Mouse (Mus musculus): Measurements from ENCODE around the gene Gss. TPM values are rescaled to one million over a fixed set of nuclear protein-coding genes. Genes with fewer than 3 reads are reported as not detected.

The Gss gene
- polyA plus RNA-seq, 1 experiment from 2014 or later, result 43.4 TPM

- WGBS, result 76% methylated on average over 6 of the region's 6 CpGs
- H3K4me1 ChIP-seq, result peaks cover 5% of the 10 kb centered on the region; the same call in 1 of the 2 replicates
- no peaks in the 10 kb centered on the region for H3K36me3 ChIP-seq
- H3K27me3 ChIP-seq (replicated peaks), result no peaks in the 10 kb centered on the region
- ATAC-seq (ENCODE audit: insufficient read depth, low FRiP score, low read depth), result no peak
- H3K4me2 ChIP-seq, result no peak overlapping the region
- no peak overlapping the region for H3K27ac ChIP-seq
- H3K9me3 ChIP-seq, result no peaks in the 10 kb centered on the region
- no peak overlapping the region for H3K9ac ChIP-seq
- no peak overlapping the region for H3K4me3 ChIP-seq (replicated peaks)
Observed at GRCm38 (mm10) chr2:155589521-155589920, 3.1 kb downstream of the Gss start.

- Histone ChIP-seq H3K9ac (no peak overlapping the region), H3K27me3 (replicated peaks) (no peaks in the 10 kb centered on the region), H3K4me2 (no peak overlapping the region), H3K4me1 (peaks cover 5% of the 10 kb centered on the region; the same call in 1 of the 2 replicates), H3K36me3 (no peaks in the 10 kb centered on the region), H3K27ac (no peak overlapping the region), H3K9me3 (no peaks in the 10 kb centered on the region), H3K4me3 (replicated peaks) (no peak overlapping the region)
- WGBS, result 77% methylated on average over 3 of the region's 3 CpGs
- ATAC-seq (ENCODE audit: insufficient read depth, low FRiP score, low read depth), result no peak
Observed at GRCm38 (mm10) chr2:155588136-155588535, 4.5 kb downstream of the Gss start.

- no peak overlapping the region for H3K27ac ChIP-seq
- no peaks in the 10 kb centered on the region for H3K36me3 ChIP-seq
- WGBS, result 64% methylated on average over 10 of the region's 10 CpGs
- H3K27me3 ChIP-seq (replicated peaks), result no peaks in the 10 kb centered on the region
- H3K4me1 ChIP-seq, result no peaks in the 10 kb centered on the region
- ATAC-seq (ENCODE audit: insufficient read depth, low FRiP score, low read depth), result no peak
- no peak overlapping the region for H3K4me3 ChIP-seq (replicated peaks)
- H3K9ac ChIP-seq, result no peak overlapping the region
- no peaks in the 10 kb centered on the region for H3K9me3 ChIP-seq
- H3K4me2 ChIP-seq, result no peak overlapping the region
Observed at GRCm38 (mm10) chr2:155585486-155585885, 7.1 kb downstream of the Gss start.

- ATAC-seq (ENCODE audit: insufficient read depth, low FRiP score, low read depth), result no peak
- Histone ChIP-seq H3K9ac (no peak overlapping the region), H3K4me2 (no peak overlapping the region), H3K4me1 (no peaks in the 10 kb centered on the region), H3K4me3 (replicated peaks) (no peak overlapping the region), H3K27ac (no peak overlapping the region), H3K27me3 (replicated peaks) (no peaks in the 10 kb centered on the region), H3K36me3 (no peaks in the 10 kb centered on the region), H3K9me3 (no peaks in the 10 kb centered on the region)
- WGBS, result 88% methylated on average over 9 of the region's 9 CpGs
Observed at GRCm38 (mm10) chr2:155585082-155585481, 7.5 kb downstream of the Gss start.

GRCm38 (mm10) chr2:155583927-155584530 lies 8.6 kb downstream of the Gss start:
- H3K4me2 ChIP-seq, result no peak overlapping the region
- H3K36me3 ChIP-seq, result no peaks in the 10 kb centered on the region
- H3K4me1 ChIP-seq, result no peaks in the 10 kb centered on the region
- WGBS, result 46% methylated on average over 5 of the region's 5 CpGs
- H3K9me3 ChIP-seq, result no peaks in the 10 kb centered on the region
- H3K9ac ChIP-seq, result no peak overlapping the region
- H3K4me3 ChIP-seq (replicated peaks), result no peak overlapping the region
- H3K27ac ChIP-seq, result no peak overlapping the region
- no peaks in the 10 kb centered on the region for H3K27me3 ChIP-seq (replicated peaks)
- ATAC-seq (ENCODE audit: insufficient read depth, low FRiP score, low read depth), result no peak

DNA sequence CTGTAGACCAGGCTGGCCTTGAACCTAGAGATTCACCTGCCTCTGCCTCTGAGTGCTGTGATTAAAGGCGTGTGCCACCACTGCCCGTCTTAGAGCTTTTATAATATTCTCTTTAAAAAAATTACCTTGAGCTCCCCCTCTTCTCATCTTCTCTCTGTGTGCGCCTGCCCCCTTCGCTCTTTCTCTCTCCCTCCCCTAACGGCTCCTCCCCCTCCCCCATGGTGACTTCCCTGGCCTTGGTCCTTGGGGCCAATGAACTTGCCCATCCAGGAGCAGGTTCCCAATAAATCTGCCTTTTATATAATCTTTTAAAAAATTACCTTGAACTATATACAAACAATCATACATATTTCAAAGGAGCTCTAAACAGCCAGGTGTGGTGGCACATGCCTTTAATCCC lies 9.6 kb downstream of the Gss start:
- ATAC-seq (ENCODE audit: insufficient read depth, low FRiP score, low read depth), result no peak
- WGBS, result 81% methylated on average over 5 of the region's 5 CpGs

GRCm38 (mm10) chr2:155582384-155582995 lies 10.1 kb downstream of the Gss start:
- no peak for ATAC-seq (ENCODE audit: insufficient read depth, low FRiP score, low read depth)
- 75% methylated on average over 4 of the region's 4 CpGs for WGBS
- no peaks in the 10 kb centered on the region for H3K36me3 ChIP-seq
- H3K27ac ChIP-seq, result no peak overlapping the region
- no peaks in the 10 kb centered on the region for H3K27me3 ChIP-seq (replicated peaks)
- no peak overlapping the region for H3K4me2 ChIP-seq
- H3K4me3 ChIP-seq (replicated peaks), result no peak overlapping the region
- H3K4me1 ChIP-seq, result no peaks in the 10 kb centered on the region
- H3K9me3 ChIP-seq, result no peaks in the 10 kb centered on the region
- no peak overlapping the region for H3K9ac ChIP-seq

More for the DNA sequence above, 9.6 kb downstream of the Gss start:
- H3K36me3 ChIP-seq, result no peaks in the 10 kb centered on the region
- H3K27me3 ChIP-seq (replicated peaks), result no peaks in the 10 kb centered on the region
- no peak overlapping the region for H3K27ac ChIP-seq
- no peaks in the 10 kb centered on the region for H3K9me3 ChIP-seq
- H3K4me2 ChIP-seq, result no peak overlapping the region
- no peak overlapping the region for H3K9ac ChIP-seq
- H3K4me3 ChIP-seq (replicated peaks), result no peak overlapping the region
- no peaks in the 10 kb centered on the region for H3K4me1 ChIP-seq

GRCm38 (mm10) chr2:155580331-155580730 lies 12.3 kb downstream of the Gss start:
- Histone ChIP-seq H3K27me3 (replicated peaks) (no peaks in the 10 kb centered on the region), H3K4me1 (no peaks in the 10 kb centered on the region), H3K9ac (no peak overlapping the region), H3K4me3 (replicated peaks) (no peak overlapping the region), H3K9me3 (no peaks in the 10 kb centered on the region), H3K36me3 (no peaks in the 10 kb centered on the region), H3K4me2 (no peak overlapping the region), H3K27ac (no peak overlapping the region)
- 92% methylated on average over 3 of the region's 3 CpGs for WGBS
- ATAC-seq (ENCODE audit: insufficient read depth, low FRiP score, low read depth), result no peak

GRCm38 (mm10) chr2:155576656-155577055 lies 16.0 kb downstream of the Gss start:
- no peak for ATAC-seq (ENCODE audit: insufficient read depth, low FRiP score, low read depth)
- no peaks in the 10 kb centered on the region for H3K27me3 ChIP-seq (replicated peaks)
- H3K36me3 ChIP-seq, result no peaks in the 10 kb centered on the region
- H3K27ac ChIP-seq, result no peak overlapping the region
- no peak overlapping the region for H3K4me3 ChIP-seq (replicated peaks)
- no peaks in the 10 kb centered on the region for H3K4me1 ChIP-seq
- no peaks in the 10 kb centered on the region for H3K9me3 ChIP-seq
- H3K4me2 ChIP-seq, result no peak overlapping the region
- 76% methylated on average over 9 of the region's 9 CpGs for WGBS
- no peak overlapping the region for H3K9ac ChIP-seq

DNA sequence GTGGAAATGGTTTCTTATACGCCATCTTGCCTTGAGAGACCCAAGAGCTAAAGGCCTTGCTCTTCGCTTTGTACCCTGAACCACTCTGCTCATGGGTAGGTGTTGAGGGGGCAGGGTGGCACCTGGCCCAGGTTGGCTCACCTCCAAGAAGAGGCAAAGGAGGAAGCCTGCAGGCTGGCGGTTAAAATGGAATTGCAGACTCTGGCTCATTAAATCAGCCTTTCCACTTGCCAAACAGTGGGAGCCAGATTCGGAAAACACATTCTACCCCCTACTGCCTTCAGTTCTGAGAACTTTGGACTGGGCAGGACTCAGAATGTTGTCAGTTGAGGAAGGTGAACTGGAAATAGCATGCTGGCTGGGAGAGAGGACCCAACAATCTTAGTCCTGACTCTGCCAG lies 17.9 kb downstream of the Gss start:
- no peak overlapping the region for H3K9ac ChIP-seq
- no peak overlapping the region for H3K4me3 ChIP-seq (replicated peaks)
- no peak for ATAC-seq (ENCODE audit: insufficient read depth, low FRiP score, low read depth)
- H3K4me1 ChIP-seq, result no peaks in the 10 kb centered on the region
- H3K4me2 ChIP-seq, result no peak overlapping the region
- no peaks in the 10 kb centered on the region for H3K27me3 ChIP-seq (replicated peaks)
- 93% methylated on average over 4 of the region's 4 CpGs for WGBS
- no peaks in the 10 kb centered on the region for H3K36me3 ChIP-seq
- no peak overlapping the region for H3K27ac ChIP-seq
- H3K9me3 ChIP-seq, result no peaks in the 10 kb centered on the region

GRCm38 (mm10) chr2:155573996-155574395 lies 18.6 kb downstream of the Gss start:
- Histone ChIP-seq H3K4me2 (no peak overlapping the region), H3K27ac (no peak overlapping the region), H3K9ac (no peak overlapping the region), H3K36me3 (no peaks in the 10 kb centered on the region), H3K9me3 (no peaks in the 10 kb centered on the region), H3K4me3 (replicated peaks) (no peak overlapping the region), H3K27me3 (replicated peaks) (no peaks in the 10 kb centered on the region), H3K4me1 (no peaks in the 10 kb centered on the region)
- 90% methylated on average over 7 of the region's 7 CpGs for WGBS
- no peak for ATAC-seq (ENCODE audit: insufficient read depth, low FRiP score, low read depth)

GRCm38 (mm10) chr2:155573001-155573400 lies 19.6 kb downstream of the Gss start:
- no peak overlapping the region for H3K4me3 ChIP-seq (replicated peaks)
- no peak overlapping the region for H3K27ac ChIP-seq
- H3K9me3 ChIP-seq, result no peaks in the 10 kb centered on the region
- H3K9ac ChIP-seq, result no peak overlapping the region
- WGBS, result 87% methylated on average over 9 of the region's 9 CpGs
- H3K36me3 ChIP-seq, result no peaks in the 10 kb centered on the region
- H3K27me3 ChIP-seq (replicated peaks), result no peaks in the 10 kb centered on the region
- ATAC-seq (ENCODE audit: insufficient read depth, low FRiP score, low read depth), result no peak
- no peaks in the 10 kb centered on the region for H3K4me1 ChIP-seq
- no peak overlapping the region for H3K4me2 ChIP-seq

All from stomach, embryonic 15.5 days (tissue).